In genomic region chr4:144947738-144948390, GRCm38 (mm10) we compare ENCODE assay signal across 10 mouse cellular contexts. TPM values are rescaled to one million over a fixed set of nuclear protein-coding genes. Genes with fewer than 3 reads are reported as not detected.
DNase-seq lines count a peak whose midpoint lies in the region; ATAC-seq lines count a peak whose summit lies in the region.
"Had no signal": no experiment of that assay in that cellular context is flagged by ENCODE, and none has a peak within 500 bp of the region (broad histone marks: within the 10 kb centered on the region; RNA-seq: fewer than 3 reads in every experiment).

No protein-coding gene starts in this region.

- H3K4me1 ChIP-seq in heart, embryonic 14.5 days (ENCODE audit: control insufficient read depth in 2 of 2, insufficient read depth in 2 of 2, low read length in 2 of 2) = peaks cover 27 to 38% of the 10 kb centered on the region in 2 experiments
- no peaks in the 10 kb centered on the region; the same call in 1 of the 2 replicates for H3K4me1 ChIP-seq in hindbrain, embryonic 16.5 days (ENCODE audit: control insufficient read depth, insufficient read depth, low read depth, low read length)

- WGBS in heart, embryonic 14.5 days = 50% methylated on average over 6 of the region's 6 CpGs
- WGBS in hindbrain, embryonic 16.5 days = 70% methylated on average over 6 of the region's 6 CpGs

- no peaks in the 10 kb centered on the region for H3K27me3 ChIP-seq in heart, embryonic 14.5 days (ENCODE audit: control insufficient read depth, insufficient read depth, low read length)
- no peaks in the 10 kb centered on the region for H3K27me3 ChIP-seq in hindbrain, embryonic 16.5 days (replicated peaks; ENCODE audit: control insufficient read depth, insufficient read depth, low read length)
- H3K27me3 ChIP-seq: forebrain, embryonic 15.5 days had no signal

- no peaks in the 10 kb centered on the region for H3K36me3 ChIP-seq in heart, embryonic 14.5 days (ENCODE audit: control insufficient read depth, insufficient read depth, low read length)
- H3K36me3 ChIP-seq in hindbrain, embryonic 16.5 days (ENCODE audit: control insufficient read depth, insufficient read depth, low read length) = no peaks in the 10 kb centered on the region
- H3K36me3 ChIP-seq: forebrain, embryonic 15.5 days had no signal

- H3K4me2 ChIP-seq in heart, embryonic 14.5 days (ENCODE audit: low read length) = no peak overlapping the region
- H3K4me2 ChIP-seq in hindbrain, embryonic 16.5 days (ENCODE audit: low read length) = no peak overlapping the region
- H3K4me2 ChIP-seq: forebrain, embryonic 15.5 days had no signal

- H3K4me3 ChIP-seq in heart, embryonic 14.5 days (ENCODE audit: control insufficient read depth in 1 of 2, insufficient read depth in 1 of 2, low read depth in 1 of 2, low read length in 2 of 2) = no peak overlapping the region
- H3K4me3 ChIP-seq in hindbrain, embryonic 16.5 days (ENCODE audit: low read length) = no peak overlapping the region
- H3K4me3 ChIP-seq: forebrain, embryonic 15.5 days had no signal

- ATAC-seq in erythroblast, adult 5-6 weeks (replicated peaks; ENCODE audit: low FRiP score, poor library complexity, severe bottlenecking) = 0 out of 2 replicates have a peak, but pooled peaks have one; percentile 22
- no peak for ATAC-seq in heart, embryonic 14.5 days (ENCODE audit: insufficient number of reproducible peaks, insufficient read depth, low FRiP score, low read depth)
- no peak for ATAC-seq in hindbrain, embryonic 16.5 days
- ATAC-seq: forebrain, embryonic 15.5 days; midbrain, embryonic 16.5 days had no signal

- no peak overlapping the region; the same call in 1 of the 2 replicates for H3K9ac ChIP-seq in heart, embryonic 14.5 days (ENCODE audit: low read length)
- no peak overlapping the region for H3K9ac ChIP-seq in hindbrain, embryonic 16.5 days (ENCODE audit: low read depth, low read length)
- H3K9ac ChIP-seq: forebrain, embryonic 15.5 days had no signal

- H3K27ac ChIP-seq in heart, embryonic 14.5 days (replicated peaks in 1 of 2; ENCODE audit: control insufficient read depth in 1 of 2, insufficient read depth in 1 of 2, low read depth in 2 of 2, low read length in 2 of 2) = peak overlapping the region; percentile 9 to 63
- no peak overlapping the region for H3K27ac ChIP-seq in hindbrain, embryonic 16.5 days (ENCODE audit: low read depth, low read length)
- H3K27ac ChIP-seq: forebrain, embryonic 15.5 days had no signal

- peak; percentile 93 to 94 for DNase-seq in kidney, postnatal 36 days
- peak; percentile 45 to 61 for DNase-seq in spleen, postnatal 10 days (ENCODE audit: low spot score in 2 of 2)
- no peak for DNase-seq in cerebellum, adult 8-10 months
- no peak for DNase-seq in thymus, adult 18-20 months
- no peak for DNase-seq in right cerebral cortex, postnatal 14 days

- H3K9me3 ChIP-seq in heart, embryonic 14.5 days (ENCODE audit: control insufficient read depth, low read length) = no peaks in the 10 kb centered on the region
- H3K9me3 ChIP-seq in hindbrain, embryonic 16.5 days (ENCODE audit: control insufficient read depth, low read length) = no peaks in the 10 kb centered on the region
- H3K9me3 ChIP-seq: forebrain, embryonic 15.5 days had no signal

RNA-seq across cellular contexts. Expression of gene Dhrs3, which starts 55.2 kb away (rescaled TPM):
- 13.6 and 14.4 TPM in 2 replicates for total RNA-seq in erythroblast, adult 5-6 weeks (2015; ENCODE audit: low replicate concordance)
- total RNA-seq in erythroblast, adult 5-6 weeks (2017; ENCODE audit: low replicate concordance) = 10.3 and 16.5 TPM in 2 replicates
- 33.3 and 36.6 TPM in 2 replicates for polyA plus RNA-seq in heart, embryonic 14.5 days (2014; fragmentation: Nextera tagmentation; extraction: Ambion mirVana)
- 51.8 and 55.7 TPM in 2 replicates for polyA plus RNA-seq in hindbrain, embryonic 16.5 days (2015; fragmentation: Nextera tagmentation; extraction: Ambion mirVana)

Comparison
In these comparisons a context has a peak if more than half of its experiments do, and no peak if none do; other contexts are left out.
1. DNase-seq: peak in kidney, postnatal 36 days (2 of 2) and spleen, postnatal 10 days (2 of 2); none in cerebellum, adult 8-10 months (single experiment), thymus, adult 18-20 months (0 of 2) and right cerebral cortex, postnatal 14 days (single experiment).